Mouse (Mus musculus) C2C12 (cell line): ENCODE measurements around the gene Prkar2a. TPM values are rescaled to one million over a fixed set of nuclear protein-coding genes. Genes with fewer than 3 reads are reported as not detected.

Source experiments
- H3K27me3 ChIP-seq: one replicate; pipeline ENCODE4 v1.6.1; 2011; ENCODE audit not compliant: control insufficient read depth, insufficient read depth, insufficient read length
- H3K36me3 ChIP-seq: one replicate; pipeline ENCODE4 v1.6.1; 2011; ENCODE audit not compliant: control insufficient read depth, insufficient read depth
- H3K4me3 ChIP-seq: one replicate; pipeline ENCODE4 v1.5.1; 2011; ENCODE audit warnings: mild to moderate bottlenecking, control low read depth; ENCODE audit not compliant: poor library complexity, insufficient read depth, severe bottlenecking
- H3K79me2 ChIP-seq: one replicate; pipeline ENCODE4 v1.6.1; 2011; ENCODE audit not compliant: control insufficient read depth, insufficient read depth
- H3K79me3 ChIP-seq: one replicate; pipeline ENCODE4 v1.6.1; 2011; ENCODE audit warnings: low read depth, control low read depth
- H3ac ChIP-seq: one replicate; pipeline ENCODE3; 2011; ENCODE audit warnings: low read depth; ENCODE audit not compliant: control insufficient read depth, insufficient read length
- CEBPB ChIP-seq: IDR thresholded peaks from one replicate; pipeline ENCODE4 v1.6.1; 2011; ENCODE audit warnings: low read depth, mild to moderate bottlenecking, control low read depth, moderate library complexity
- CTCF ChIP-seq: IDR thresholded peaks from one replicate; pipeline ENCODE4 v1.5.1; 2011; ENCODE audit not compliant: control insufficient read depth, insufficient read depth, insufficient read length
- FOSL1 ChIP-seq: IDR thresholded peaks from one replicate; pipeline ENCODE4 v1.8.0; 2011; ENCODE audit warnings: mild to moderate bottlenecking, low read length; ENCODE audit not compliant: poor library complexity, insufficient read depth, severe bottlenecking
- MAX ChIP-seq: IDR thresholded peaks from one replicate; pipeline ENCODE4 v1.6.1; 2011; ENCODE audit warnings: mild to moderate bottlenecking, control low read depth
- MYOD1 ChIP-seq: IDR thresholded peaks from one replicate; pipeline ENCODE4 v1.6.1; 2011; ENCODE audit warnings: low read depth; ENCODE audit not compliant: control insufficient read depth, insufficient read length
- MYOG ChIP-seq: IDR thresholded peaks from one replicate; pipeline ENCODE4 v1.6.1; 2011; ENCODE audit not compliant: control insufficient read depth, insufficient read length; ENCODE audit errors: extremely low read depth
- USF1 ChIP-seq: IDR thresholded peaks from one replicate; pipeline ENCODE4 v1.6.1; 2011; ENCODE audit warnings: low read depth, mild to moderate bottlenecking, control low read depth, moderate library complexity
- microRNA-seq: library from miRNA; unstranded; fragments of <30 nt; microRNA quantifications from one replicate; pipeline ENCODE4, GENCODE M21; 2019; ENCODE audit warnings: borderline microRNAs expressed
- polyA plus RNA-seq: library from polyadenylated mRNA; unstranded; fragments of >200 nt; fragmentation: generic; extraction: Trizol; gene quantifications from one replicate; pipeline ENCODE4 v1.2.1, GENCODE M21; 2012; ENCODE audit warnings: missing spikeins

Prkar2a gene
- polyA plus RNA-seq, 1 experiment, result 19.4 TPM

GRCm38 (mm10) chr9:108797477-108797876 is 108.4 kb downstream of the Prkar2a start:
- H3K36me3 ChIP-seq, result peaks cover 46% of the 10 kb centered on the region
- no peak for TF ChIP-seq USF1
- TF ChIP-seq CEBPB, result no peak
- TF ChIP-seq MYOG, result no peak
- no peak for TF ChIP-seq MAX
- TF ChIP-seq MYOD1, result no peak
- no peak for TF ChIP-seq CTCF
- no peak for TF ChIP-seq FOSL1
- H3K4me3 ChIP-seq, result peak overlapping the region; percentile 26
- H3K79me2 ChIP-seq, result peaks cover 73% of the 10 kb centered on the region
- H3K27me3 ChIP-seq, result no peaks in the 10 kb centered on the region
- peak overlapping the region; percentile 22 for H3ac ChIP-seq
- peaks cover 49% of the 10 kb centered on the region for H3K79me3 ChIP-seq

DNA sequence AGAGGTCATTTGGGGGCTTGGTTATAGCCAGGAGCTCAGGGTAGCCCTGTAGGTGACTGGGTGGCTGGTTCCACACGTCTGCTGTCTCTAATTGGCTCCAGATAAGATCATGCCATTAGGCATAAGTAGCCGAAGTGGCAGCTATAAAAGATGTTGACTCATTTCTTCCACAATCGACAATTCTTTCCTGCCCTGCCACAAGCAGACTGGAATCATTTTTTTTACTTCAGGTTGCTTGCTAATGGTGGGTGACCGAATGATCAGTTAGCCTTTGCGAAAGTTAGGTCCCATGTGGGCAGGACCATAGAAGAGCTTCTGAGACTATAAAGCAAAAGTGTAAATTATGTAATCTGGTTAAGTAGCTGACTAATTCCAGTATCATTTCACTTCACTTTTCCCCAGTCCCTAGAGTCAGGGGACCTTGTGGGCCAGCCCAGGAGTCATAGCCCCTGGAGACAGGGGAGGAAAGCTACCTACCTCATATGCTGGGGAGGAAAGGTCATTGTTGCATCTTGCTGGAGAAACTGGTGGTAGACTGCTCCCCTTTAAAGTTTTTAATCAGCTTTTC is 109.5 kb downstream of the Prkar2a start:
- no peak overlapping the region for H3ac ChIP-seq
- H3K4me3 ChIP-seq, result no peak overlapping the region
- peaks cover 57% of the 10 kb centered on the region for H3K36me3 ChIP-seq
- no peaks in the 10 kb centered on the region for H3K27me3 ChIP-seq
- peaks cover 62% of the 10 kb centered on the region for H3K79me2 ChIP-seq
- TF ChIP-seq USF1 (no peak), FOSL1 (no peak)
- peaks cover 39% of the 10 kb centered on the region for H3K79me3 ChIP-seq

- no peak overlapping the region for H3ac ChIP-seq
- peaks cover 67% of the 10 kb centered on the region for H3K36me3 ChIP-seq
- H3K79me3 ChIP-seq, result peaks cover 32% of the 10 kb centered on the region
- TF ChIP-seq MYOD1 (no peak), CEBPB (no peak), CTCF (no peak), MAX (no peak), USF1 (no peak), FOSL1 (no peak), MYOG (no peak)
- H3K27me3 ChIP-seq, result no peaks in the 10 kb centered on the region
- H3K4me3 ChIP-seq, result no peak overlapping the region
- peaks cover 52% of the 10 kb centered on the region for H3K79me2 ChIP-seq
Measured at GRCm38 (mm10) chr9:108799564-108799963, 110.5 kb downstream of the Prkar2a start.

Small RNAs within 50 kb of the gene (microRNA-seq; reads per million reads assigned to microRNA genes)
- not detected for gene Gm26298

Other genes starting within 250 kb of the Prkar2a start
- 35.2 TPM for gene Ccdc71, start 228.8 kb upstream of the Prkar2a start, polyA plus RNA-seq
- 1.4 TPM for gene Klhdc8b, start 227.7 kb upstream of the Prkar2a start, polyA plus RNA-seq
- gene Lamb2, start 209.6 kb upstream of the Prkar2a start, polyA plus RNA-seq, result 36.3 TPM
- gene Usp19, start 198.7 kb upstream of the Prkar2a start, polyA plus RNA-seq, result 70.8 TPM
- 203 TPM for gene Qars, start 181.6 kb upstream of the Prkar2a start, polyA plus RNA-seq
- 58.2 TPM for gene Qrich1, start 172.5 kb upstream of the Prkar2a start, polyA plus RNA-seq
- 332 TPM for gene Impdh2, start 129.0 kb upstream of the Prkar2a start, polyA plus RNA-seq
- gene Ndufaf3, start 121.9 kb upstream of the Prkar2a start, polyA plus RNA-seq, result 6.8 TPM
- 56.1 TPM for gene Dalrd3, start 119.4 kb upstream of the Prkar2a start, polyA plus RNA-seq
- 52.9 TPM for gene Wdr6, start 110.6 kb upstream of the Prkar2a start, polyA plus RNA-seq
- 1.3 TPM for gene P4htm, start 91.6 kb upstream of the Prkar2a start, polyA plus RNA-seq
- 30.5 TPM for gene Arih2, start 39.9 kb upstream of the Prkar2a start, polyA plus RNA-seq
- 20.6 TPM for gene Slc25a20, start 27.2 kb upstream of the Prkar2a start, polyA plus RNA-seq
- 37.1 TPM for gene Ip6k2, start 94.5 kb downstream of the Prkar2a start, polyA plus RNA-seq
- gene Nckipsd, start 119.1 kb downstream of the Prkar2a start, polyA plus RNA-seq, result 7.5 TPM
- 0.05 TPM for gene Celsr3, start 137.0 kb downstream of the Prkar2a start, polyA plus RNA-seq
- 4.3 TPM for gene Slc26a6, start 164.0 kb downstream of the Prkar2a start, polyA plus RNA-seq
- not detected for gene Tmem89, start 225.3 kb downstream of the Prkar2a start, polyA plus RNA-seq
- gene Uqcrc1, start 247.3 kb downstream of the Prkar2a start, polyA plus RNA-seq, result 382 TPM